Mouse (Mus musculus) gastrocnemius, postnatal 4 days (tissue): ENCODE results near the gene Pced1b. TPM values are rescaled to one million over a fixed set of nuclear protein-coding genes. Genes with fewer than 3 reads are reported as not detected.
"Not testable (repeated sequence)": the region's sequence is repeated elsewhere in the genome, so short reads cannot be mapped to it uniquely, and the experiment has no call there.

Experiments
- DNase-seq, 2 experiments: peaks; one replicate each; pipeline ENCODE4 v3.0.0; 2021 to 2022; ENCODE audit warnings: low spot score in 2 of 2, mixed read lengths in 2 of 2
- total RNA-seq, 2 experiments: library from RNA; stranded (reverse); gene quantifications; 2 replicates each; pipeline ENCODE4 v1.2.3; 2021

Gene Pced1b
- total RNA-seq, 2 experiments from 2014 or later = 4.6 to 6.3 TPM

DNA sequence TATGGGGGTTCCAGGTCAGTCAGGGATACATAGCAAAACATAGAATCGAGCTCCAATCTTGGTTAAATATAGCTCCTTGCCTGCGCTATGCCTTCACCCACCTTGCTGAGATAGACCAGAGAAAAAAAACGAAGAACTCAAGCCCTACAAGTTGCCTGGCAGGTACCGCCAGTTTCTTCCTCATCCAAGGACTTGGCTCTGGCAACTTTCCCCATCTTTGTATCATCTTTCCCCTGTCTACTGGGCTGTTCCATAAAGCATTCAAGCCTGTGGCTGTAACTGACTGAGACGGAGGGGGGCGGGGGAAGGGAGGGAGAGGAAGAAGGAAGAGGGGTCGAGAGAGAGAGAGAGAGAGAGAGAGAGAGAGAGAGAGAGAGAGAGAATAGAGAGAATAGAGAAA lies 121.7 kb downstream of the Pced1b start:
- no peak for DNase-seq

DNA sequence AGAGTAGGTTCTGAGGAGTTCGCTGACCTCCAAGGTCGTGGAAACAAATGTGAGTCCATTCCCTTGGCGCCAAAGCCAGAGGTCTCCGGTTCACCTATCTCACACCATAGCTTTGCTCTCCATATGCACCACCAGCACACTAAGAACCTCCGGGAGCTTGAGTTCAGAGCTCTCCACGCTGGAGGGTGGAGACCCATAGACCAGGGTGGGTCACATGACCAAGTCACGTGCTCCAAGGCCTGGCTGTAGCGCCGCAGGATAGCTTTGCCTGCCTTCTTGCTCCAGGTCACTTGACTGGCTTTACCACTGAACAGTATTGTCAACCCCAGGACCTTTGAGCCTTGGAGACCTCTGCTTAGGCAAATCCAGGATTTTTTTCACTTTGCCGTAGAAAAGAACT lies 122.2 kb downstream of the Pced1b start:
- DNase-seq = no peak

DNA sequence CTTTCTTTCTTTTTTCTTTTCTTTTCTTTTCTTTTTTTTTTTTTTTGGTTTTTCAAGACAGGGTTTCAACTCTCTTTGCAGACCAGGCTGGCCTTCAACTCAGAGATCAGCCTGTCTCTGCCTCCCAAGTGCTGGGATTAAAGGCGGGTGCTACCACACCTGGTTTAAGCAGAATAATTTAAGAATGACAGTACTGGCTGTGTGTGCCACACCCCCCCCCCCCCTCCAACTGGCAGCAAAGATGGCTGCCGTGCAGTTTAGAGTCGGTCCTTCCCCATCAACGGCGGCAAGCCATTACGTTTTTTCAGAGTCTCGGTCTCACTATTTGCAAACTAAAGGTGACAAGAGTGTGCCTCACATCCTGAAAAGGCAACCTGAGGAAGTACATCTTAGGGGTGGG lies 124.0 kb downstream of the Pced1b start:
- DNase-seq = no peak

DNA sequence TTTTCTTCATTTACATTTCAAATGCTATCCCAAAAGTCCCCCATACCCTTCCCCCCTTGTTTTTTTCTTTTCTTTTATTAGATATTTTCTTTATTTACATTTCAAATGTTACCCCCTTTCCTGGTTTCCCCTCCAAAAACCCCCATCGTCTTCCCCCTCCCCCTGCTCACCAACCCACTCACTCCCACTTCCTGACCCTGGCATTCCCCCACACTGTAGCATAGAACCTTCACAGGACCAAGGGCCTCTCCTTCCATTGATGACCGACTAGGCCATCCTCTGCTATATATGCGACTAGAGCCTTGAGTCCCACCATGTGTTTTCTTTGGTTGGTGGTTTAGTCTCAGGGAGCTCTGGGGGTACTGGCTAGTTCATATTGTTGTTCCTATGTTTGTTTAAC lies 125.1 kb downstream of the Pced1b start:
- DNase-seq = not testable (repeated sequence)

DNA sequence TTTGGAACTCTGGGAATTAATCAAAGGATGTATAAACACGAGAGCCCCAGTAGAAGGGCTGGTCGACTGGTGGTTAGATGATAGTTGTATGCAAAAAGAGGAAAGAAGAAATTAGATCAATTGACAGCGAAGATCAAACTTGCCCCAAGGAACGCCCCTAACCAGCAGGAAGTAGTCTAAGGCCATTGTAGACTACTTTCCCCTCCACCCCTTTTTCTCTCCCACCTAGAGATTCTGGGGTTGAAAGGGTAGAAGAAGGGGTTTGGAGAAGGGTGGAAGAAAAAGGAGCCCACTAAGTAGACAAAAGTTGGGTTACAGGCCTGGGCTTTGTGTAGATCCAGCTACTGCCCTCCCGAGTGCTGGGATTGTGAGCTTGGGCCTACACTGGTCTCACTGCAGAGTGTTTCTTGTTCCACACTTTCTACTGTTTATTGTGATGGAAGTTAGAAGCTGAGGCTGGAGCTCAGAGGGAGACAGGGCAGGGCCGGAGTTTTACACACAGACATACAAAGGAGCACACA lies 125.8 kb downstream of the Pced1b start:
- DNase-seq = no peak

DNA sequence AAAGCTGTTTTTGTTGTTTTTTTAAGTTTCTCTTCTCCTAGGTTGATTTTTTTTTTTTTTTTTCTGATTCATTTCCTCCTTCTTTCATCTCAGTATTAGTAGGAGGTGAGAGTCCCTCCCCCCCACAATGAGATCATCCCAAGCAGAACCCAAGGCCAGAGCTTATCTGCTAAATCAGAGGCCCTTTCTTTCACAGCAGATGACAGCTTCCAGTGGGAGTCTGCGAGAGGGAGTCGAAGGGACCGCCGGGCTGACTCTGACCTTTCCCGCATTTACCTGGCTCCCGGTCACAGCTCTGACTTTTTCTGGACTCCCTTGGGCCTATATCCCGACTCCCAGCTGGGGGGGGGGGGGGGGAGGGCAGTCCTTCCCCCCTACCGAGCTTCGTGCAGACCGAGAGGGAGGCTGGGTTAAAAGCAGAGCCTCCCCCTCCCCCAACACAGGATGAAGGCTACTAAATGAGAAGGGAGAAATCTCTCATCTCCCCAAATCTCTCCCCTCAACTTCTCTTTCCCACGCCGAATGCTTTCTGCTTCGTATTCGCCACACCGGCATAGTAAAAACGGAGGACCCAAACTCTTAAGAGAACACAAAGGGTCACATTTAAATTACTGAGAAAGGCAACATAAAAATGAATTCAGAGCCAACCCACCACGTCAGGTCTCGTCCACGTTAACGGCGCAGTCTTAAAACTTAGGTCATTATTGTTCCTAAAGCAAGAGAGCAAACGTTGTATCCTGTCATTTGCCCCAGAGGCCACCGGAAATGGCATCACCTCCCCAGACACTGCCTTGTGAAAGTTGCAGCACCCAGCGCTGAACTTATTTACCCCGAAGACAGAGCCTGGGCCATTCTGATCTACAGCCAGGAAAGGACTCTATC lies 126.5 kb downstream of the Pced1b start:
- no peak for DNase-seq

DNA sequence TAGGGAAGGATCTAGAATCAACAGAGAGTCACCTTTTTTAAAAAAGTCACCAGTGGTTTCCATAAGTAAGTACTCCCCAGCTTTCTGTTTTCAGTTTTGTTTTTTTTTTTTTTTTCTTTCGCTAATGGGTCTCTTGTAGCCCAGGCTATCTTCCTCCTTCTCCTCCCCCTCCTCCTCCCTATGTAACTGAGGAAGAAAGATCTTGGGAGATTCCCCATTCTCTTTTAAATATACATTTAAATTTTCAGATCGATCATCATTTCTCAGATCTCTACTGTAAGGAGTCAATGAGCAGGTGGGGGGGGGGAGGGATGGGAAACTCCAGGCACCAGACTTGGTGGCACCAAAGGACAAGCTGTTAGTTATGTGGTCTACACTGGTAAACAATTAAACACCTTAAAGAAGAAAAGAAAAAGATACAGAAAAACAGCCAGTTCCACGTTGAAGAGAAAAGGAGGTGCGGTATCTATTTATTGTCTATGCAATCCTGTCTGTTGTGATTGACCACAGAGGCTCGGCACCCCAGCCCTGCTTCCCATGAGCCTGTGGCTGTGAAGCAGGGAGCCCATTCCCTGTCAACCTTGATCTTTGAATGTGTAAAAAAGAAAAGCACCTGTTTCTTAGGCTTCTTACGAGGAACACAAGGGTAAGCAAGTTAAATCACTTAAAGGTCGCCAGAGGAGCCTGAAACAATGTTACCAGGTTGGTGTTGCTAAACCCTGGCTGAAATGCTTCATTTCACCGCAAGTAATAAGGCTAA lies 127.4 kb downstream of the Pced1b start:
- DNase-seq = no peak

DNA sequence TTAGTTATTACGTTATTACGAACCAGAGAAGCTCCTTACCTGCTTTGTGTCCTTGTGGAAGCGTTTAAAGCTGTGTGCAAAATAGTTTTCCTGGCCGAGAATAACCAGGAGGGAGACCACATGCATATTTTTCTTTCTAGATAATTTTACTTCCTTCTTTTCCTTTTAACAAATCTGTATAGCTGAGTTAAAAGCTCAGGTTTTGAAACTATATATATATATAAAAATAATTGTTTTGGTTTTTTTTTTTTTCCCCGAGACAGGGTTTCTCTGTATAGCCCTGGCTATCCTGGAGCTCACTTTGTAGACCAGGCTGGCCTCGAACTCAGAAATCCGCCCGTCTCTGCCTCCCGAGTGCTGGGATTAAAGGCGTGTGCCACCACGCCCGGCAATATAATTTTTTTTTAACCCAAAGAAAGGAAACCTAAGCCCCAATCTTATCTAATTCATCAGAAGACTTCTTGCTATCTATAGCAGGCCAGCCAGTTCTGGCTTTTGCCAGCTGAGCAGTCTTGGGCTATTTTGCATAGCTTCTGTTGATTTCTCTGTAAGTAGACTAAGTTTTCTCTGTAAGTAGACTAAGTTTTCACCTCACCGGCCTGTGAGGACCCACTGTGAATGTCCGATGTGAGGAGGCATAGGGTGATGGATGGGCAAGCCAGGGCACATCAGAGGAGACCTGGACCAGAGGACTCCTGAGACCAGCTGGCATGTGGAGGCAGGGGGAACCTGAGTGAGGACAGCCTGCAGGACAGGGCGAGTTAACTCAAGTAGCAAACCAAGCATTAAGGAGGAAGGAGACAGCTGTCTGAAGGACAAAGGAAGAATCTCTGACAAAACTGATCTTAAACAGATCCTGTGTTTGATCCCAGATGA lies 128.2 kb downstream of the Pced1b start:
- DNase-seq = no peak

DNA sequence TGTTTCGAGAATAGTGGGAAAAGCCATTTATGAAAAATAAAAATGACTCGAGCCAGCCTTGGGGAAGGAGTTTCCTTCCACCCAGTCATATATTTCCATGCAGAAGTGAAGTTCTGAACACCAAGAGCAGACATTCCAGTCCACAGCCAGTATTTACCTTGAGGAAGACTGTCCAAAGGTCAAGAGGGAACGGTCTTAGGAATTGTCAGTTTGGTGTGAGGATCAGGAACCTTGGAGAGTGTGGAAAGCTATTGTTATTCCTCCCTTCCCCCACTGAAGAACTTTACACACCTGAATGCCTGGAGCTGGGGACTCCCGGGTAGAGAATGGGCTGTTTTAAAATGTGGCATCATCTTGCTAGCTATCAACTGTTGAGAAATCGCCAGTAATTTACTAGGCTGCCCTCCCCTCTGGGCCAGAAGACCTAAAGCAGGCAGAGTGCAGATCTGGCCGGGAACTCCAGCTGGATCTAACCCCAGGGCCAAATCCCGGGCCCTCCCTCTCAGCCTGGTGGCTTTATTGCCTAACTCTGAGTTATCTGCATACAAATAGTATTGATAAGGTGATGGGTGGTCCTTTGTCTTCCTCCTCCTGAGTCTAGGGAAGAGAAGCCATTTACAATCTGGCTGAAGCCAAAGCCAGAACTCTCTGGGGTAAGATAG lies 129.3 kb downstream of the Pced1b start:
- no peak for DNase-seq

DNA sequence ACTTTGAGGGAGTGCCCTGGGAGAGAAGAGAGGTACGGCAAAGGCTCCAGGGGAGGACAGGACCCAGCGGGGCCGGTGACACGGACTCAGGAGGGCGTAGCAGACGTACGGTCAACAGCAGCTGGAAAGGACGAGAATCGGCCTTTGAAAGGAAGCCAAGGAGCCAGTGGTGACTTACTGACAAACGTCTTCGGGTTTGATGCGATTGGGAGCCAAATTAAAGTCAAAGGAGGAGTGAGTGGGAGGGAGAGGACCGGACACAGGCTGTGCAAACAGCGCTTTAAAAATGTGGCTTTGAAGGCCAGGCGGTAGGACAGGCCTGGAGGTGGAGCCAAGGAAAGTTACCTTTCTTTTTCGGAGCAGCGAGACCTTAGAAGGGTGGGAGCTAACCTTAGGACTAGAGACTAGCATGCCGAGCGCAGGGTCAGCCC lies 129.9 kb downstream of the Pced1b start:
- no peak for DNase-seq

DNA sequence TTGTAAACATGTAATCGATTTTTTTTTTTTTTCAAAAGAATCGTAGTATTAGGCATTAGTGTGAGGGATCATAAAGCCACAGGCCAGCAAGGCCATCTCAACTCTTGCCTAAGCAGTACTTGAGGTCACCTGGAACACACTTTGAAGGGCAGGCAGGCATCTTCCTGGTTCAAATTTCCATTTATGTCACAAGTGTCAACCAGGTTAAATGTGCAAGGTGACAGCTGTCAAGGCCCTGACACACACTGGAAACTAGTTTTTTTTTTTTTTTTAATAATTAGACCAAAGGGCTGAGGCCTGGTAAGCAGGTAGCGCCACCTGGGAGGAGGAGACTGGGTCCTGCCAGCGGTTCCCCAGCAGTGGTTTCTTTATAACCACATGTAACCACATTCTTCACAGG lies 131.2 kb downstream of the Pced1b start:
- no peak for DNase-seq

DNA sequence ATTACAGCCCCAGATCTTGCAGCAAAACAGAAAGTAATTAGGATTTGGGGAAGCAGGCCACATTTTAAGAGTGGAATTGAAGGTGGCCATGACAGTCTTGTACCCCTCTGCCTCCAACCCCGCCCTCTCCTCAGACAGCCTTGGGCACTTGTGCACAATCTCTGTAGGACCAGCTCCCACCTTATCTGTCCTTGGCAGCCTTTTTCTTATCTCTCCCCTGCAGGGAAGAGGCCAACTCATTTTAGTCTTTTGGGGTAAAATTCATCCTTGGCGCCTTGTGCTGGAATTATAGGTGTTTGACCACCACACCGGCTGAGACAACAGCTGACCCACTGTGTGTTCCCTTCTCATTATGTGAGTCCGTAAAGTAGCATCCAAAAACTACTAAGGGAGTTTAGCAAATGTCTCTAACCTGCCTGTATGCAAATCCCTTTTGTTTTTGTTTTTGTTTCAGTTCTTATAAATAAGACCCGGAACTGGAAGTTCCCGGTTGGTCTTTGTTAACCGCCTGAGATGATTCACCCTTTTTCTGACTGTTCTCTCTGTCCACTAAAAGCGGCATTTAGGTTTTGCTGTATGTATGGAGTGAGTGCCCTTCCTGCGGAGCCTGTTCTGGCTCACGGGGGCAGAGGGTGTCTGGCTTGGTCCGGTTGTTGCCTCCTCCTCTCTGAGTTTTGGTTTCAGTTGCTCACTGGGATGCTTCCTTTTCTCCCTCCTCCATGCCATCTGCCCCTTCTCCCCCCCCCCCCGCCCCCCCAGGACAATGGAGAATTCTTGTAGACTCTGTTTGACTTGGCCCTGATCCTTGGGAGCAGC lies 132.8 kb downstream of the Pced1b start:
- no peak for DNase-seq

DNA sequence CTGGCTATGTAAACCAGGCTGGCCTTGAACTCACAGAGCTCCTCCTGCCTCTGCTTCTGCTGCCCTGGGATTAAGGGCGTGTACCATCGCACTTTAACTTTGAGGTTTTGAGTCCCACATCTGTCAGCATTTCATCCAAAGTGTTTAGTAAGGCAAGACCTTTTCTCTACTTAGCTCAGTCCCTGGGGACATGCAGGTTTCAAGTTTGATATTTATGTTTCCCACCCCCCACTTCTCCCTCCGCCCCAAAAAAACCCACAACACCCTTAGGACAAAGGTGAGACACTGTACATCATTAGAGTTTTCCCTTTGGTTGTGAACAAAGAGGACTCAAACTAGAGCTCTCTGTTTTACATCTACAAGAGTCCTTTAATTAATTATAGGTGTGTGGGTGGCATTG lies 135.7 kb downstream of the Pced1b start:
- DNase-seq = no peak

DNA sequence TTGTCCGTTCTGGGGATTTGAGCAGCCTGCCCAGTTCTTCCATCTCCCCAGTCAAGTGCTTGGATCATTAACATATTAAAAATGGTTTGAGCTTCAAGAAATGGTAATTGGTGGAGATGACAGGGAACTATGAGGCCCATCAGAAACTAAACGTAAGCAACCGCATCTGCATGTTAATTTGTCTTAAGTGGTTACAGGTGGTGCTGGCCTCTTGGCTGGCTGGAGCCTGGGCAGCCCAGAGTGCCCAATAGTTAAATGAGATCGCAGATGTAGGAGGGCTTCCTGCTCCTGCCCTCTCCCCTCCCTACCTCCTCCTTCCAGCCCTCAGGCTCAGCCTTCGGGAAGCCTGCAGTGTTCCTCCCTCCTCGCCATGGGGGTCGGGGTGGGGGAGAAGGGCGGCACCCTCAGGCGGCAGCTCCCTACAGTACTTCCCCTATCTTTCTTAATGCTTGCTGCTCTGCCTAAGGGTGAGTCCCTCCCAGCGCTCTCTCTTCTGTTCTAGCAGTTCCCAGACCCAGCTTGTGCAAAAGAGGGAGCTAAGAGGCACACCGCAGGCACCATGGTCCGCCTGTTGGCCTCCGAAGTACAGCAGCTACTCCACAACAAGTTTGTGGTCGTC lies 136.7 kb downstream of the Pced1b start:
- DNase-seq = no peak

DNA sequence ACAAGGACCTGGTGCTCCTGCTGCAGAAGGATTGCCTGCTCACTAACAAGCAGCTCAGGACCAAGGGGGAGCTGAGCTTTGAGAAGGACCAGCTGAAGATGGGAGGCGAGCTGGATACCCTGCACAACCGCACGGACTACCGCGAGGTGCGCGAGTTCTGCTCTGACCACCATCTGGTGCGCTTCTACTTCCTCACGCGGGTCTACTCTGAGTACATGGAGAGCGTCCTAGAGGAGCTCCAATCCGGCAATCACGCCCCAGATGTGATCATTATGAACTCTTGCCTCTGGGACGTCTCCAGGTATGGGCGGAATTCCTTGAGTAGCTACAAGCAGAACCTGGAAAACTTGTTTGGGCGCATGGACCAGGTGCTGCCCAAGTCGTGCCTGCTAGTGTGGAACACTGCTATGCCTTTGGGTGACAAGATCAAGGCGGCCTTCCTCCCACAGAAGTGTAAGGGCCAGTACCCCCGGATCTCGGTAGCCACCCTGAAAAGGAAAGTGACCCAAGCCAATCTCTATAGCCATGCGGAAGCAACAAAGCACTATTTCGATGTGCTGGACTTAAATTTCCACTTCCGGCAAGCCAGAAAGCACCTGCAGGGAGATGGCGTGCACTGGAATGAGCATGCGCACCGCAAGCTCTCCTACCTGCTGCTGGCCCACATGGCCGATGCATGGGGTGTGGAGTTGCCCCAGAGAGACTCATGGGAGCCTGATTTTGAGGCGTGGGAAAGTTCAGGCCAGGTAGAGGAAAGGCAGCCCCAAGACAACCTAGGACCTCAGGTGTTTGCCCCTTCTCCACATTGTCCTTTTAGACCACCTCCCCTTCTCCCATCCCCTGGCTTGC lies 137.5 kb downstream of the Pced1b start:
- no peak for DNase-seq

DNA sequence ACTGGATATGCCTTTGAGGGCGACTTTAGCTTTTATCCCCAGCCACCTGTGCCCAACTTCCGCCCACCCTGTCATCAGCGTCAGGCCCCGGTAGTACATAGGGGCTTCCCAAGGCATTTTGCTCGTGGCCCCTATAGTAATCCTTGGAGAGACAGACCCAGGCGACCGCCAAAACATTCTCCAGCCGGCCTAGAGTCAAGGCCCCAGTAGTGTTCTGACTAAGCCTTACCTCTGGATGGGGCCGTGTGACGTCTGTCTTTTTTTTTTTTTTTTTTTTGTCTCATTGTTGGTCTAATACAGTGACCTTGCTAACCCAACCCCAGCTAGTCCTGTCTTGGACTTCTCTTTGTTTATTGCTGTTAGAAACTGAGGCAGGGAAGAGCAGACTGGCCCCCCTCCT lies 138.3 kb downstream of the Pced1b start:
- not testable (repeated sequence) for DNase-seq

DNA sequence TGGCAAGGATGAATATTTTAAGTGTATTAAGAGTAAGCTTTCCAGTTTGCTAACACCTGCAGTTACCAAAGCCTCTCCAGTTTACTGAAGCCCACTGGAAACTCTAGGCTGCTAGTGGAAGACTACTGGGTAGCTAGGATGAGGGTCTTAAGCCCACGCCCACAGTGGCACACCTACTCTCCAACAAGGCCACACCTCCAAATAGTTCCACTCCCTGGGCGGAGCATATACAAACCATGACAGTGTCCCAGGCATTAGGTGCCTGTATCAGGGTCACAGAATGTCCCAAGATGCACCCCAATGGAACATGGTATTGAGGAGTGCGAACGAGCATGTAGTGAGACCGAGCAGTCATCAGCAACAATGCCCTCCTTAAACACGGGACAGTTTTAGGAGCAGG lies 140.9 kb downstream of the Pced1b start:
- no peak for DNase-seq

DNA sequence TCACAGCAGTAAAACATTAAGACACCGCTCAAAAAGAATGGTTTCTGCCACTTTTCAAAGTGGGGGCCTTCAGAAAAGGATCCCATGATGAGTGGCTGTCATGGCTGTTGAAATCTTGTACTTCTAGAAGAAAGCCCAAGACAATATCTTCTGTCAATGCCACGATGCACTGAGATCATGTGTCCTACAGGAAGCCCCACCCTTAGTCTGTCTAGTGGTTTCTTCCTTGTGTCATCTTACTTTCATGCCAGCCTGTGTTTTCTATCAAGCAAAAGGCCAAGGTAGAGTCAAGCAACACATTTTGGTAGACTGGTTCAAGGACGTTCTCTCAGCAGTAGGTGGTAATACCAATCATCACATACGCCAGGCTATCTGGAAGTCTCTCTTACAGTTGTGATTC lies 142.7 kb downstream of the Pced1b start:
- DNase-seq = no peak
